Mouse (Mus musculus): ENCODE data around the gene Ccdc9.
A peak's percentile ranks its signal among the peaks of the same experiment; 100 is the strongest.

The Ccdc9 gene

DNA sequence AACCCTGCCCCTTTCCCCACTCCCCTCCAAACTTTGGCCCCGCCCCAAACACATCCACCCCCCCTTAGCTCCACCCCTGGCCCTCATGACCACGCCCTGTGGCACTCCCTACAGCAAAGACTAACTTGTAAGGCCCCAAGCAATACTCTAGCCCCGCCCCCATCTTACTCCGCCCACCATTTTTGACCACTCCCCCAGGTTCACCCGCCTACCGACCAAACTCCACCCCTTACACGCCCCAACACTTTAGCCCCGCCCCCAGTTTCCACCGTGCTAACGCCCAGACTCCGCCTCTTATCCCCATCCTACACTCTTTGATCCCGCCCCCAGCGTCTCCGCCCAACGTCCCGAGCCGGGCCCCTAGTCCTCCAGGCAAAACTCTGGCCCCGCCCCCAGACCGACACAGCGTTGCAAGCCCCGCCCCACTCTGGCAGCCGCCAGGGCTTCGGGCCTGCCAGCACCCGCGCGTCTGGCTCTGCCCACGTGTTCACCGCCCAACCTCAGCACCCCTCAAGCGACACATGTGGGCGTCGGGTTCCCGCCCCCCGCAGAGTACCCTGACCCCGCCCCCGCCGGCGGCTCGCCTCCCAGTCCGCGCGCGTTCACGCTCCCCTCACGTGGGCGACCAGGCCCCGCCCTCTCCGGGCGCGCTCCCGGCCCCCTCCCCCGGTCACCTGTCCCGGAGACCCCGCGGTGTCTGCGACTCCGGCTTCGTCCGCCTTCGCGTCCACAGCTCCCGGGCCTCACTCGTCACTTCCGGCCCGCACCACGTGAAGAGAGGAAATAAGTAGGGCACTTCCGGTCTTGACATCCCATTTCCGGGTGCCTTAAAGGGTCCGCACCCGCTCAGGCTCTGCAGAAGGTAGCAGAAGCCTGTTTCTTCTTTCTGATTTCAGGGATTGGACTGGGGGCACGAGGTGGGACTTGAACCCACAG, at the start of gene Ccdc9:
Gene Ccdc9 (minus strand): TSS at position 770 of the 936 bp plus-strand sequence.
- peak; percentile 100 for DNase-seq (ENCODE audit: low spot score)

- DNase-seq (ENCODE audit: low spot score) = no peak
Measured at GRCm38 (mm10) chr7:16329146-16329545, 42.6 kb upstream of the Ccdc9 start.

- no peak for DNase-seq (ENCODE audit: low spot score)
Measured at GRCm38 (mm10) chr7:16326607-16326971, 40.0 kb upstream of the Ccdc9 start.

GRCm38 (mm10) chr7:16325920-16326606, 39.5 kb upstream of the Ccdc9 start:
- peak; percentile 88 for DNase-seq (ENCODE audit: low spot score)

- no peak for DNase-seq (ENCODE audit: low spot score)
Measured at GRCm38 (mm10) chr7:16324661-16325060, 38.1 kb upstream of the Ccdc9 start.

GRCm38 (mm10) chr7:16320479-16320878, 33.9 kb upstream of the Ccdc9 start:
- no peak for DNase-seq (ENCODE audit: low spot score)

DNA sequence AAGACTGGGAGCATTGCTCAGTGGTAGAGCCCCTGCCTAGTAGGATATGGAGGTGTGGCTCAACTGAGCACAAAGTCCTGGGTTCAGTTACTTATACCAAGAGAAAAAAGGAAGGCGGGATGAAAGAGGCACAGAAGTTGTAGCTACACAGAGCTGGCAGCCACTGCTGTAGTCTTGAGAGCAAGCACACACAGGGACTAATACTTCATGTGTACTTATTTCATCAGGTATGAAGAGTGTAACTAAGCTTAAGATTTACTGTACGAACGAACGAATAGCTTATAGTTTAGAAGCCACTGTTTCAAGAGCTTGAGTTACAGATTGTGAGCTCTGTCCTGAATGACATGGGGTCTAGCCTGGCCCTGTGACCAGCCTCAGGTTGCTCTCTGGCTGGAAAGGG, 32.6 kb upstream of the Ccdc9 start:
- no peak for DNase-seq (ENCODE audit: low spot score)

DNA sequence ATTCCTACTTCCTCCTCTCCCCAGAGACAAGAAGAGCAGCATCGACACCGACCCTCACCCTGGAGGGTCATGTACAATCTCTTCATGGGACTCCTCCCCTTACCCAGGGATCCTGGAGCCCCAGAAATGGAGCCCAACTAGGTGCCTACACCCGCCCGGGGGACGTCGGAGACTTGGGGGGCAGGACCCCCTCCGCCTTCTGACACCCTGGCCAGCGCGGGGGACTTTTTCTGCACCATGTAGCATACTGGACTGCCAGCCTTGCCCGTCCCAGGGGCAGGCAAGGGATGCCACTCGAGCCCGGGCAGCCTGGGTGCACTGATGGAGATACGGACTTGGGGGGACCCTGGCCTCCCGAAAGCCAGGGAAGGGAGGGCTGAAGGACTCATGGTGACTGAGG, 30.5 kb upstream of the Ccdc9 start:
- no peak for DNase-seq (ENCODE audit: low spot score)

GRCm38 (mm10) chr7:16315222-16315759, 28.7 kb upstream of the Ccdc9 start:
- peak; percentile 71 for DNase-seq (ENCODE audit: low spot score)

GRCm38 (mm10) chr7:16314221-16314775, 27.7 kb upstream of the Ccdc9 start:
- DNase-seq (ENCODE audit: low spot score) = no peak

DNA sequence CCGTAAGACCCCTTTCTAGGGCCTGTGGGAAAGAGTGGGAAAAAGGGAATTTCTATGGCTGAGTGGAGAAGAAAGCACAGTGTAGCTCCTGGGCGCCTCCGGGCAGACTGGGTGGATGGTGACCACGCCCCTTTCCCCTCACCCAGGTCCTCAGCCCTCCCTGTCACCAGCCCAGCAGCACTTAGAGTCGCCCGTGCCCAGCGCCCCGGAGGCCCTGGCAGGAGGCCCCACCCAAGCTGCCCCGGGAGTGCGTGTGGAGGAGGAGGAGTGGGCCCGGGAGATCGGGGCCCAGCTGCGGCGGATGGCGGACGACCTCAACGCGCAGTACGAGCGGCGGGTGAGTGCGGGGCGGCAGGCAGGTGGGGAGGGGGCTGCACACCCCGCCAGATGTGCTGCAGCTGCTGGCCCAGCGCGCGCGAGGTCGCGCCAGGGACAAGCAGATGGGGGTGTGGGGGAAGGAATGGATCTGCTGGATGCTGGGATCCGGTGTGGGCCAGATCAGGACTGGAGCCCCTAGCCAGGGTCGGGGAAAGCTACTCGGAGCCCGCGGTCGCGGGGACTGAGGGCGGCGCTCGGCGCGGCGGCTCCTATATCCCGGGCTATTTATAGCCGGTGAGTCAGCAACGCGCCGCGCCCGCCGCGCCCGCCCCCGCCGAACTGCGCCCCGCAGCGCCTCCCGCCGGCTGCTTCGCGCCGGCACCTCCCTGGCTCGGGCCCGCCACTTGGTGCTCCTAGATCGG, 27.1 kb upstream of the Ccdc9 start:
- peak; percentile 85 for DNase-seq (ENCODE audit: low spot score)

DNA sequence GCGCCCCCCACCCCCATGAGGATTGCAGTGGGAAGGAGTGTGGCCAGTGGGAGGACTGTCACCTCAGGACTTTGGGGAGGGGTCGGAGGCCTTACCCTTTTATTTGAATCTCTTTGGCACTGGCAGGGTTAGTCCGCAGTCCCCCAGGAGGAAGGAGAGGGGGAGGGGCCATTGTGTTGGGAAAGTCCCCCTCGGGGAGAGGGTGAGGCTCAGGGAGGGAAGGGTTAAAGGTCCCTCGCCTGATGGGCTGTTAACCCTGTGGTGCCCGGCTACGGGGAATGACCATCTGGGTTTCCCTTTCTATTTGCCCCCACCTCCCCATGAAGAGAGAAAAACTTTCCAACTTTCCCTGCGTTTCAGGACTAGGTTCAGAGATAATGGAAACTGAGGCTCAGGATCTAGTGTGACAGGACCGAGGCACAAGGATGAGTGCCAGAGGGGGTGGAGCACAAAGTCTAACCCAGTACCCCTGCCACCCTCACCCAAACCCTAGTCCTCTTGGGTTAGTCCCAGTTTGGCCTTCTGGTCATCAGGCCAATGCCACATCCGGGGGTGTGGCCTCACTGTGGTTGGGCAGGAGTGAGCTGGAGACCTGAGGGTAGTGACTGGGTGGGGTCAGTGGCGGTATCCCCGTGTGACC, 26.2 kb upstream of the Ccdc9 start:
- DNase-seq (ENCODE audit: low spot score) = peak; percentile 90

- DNase-seq (ENCODE audit: low spot score) = peak; percentile 51
Measured at GRCm38 (mm10) chr7:16312011-16312671, 25.5 kb upstream of the Ccdc9 start.

DNA sequence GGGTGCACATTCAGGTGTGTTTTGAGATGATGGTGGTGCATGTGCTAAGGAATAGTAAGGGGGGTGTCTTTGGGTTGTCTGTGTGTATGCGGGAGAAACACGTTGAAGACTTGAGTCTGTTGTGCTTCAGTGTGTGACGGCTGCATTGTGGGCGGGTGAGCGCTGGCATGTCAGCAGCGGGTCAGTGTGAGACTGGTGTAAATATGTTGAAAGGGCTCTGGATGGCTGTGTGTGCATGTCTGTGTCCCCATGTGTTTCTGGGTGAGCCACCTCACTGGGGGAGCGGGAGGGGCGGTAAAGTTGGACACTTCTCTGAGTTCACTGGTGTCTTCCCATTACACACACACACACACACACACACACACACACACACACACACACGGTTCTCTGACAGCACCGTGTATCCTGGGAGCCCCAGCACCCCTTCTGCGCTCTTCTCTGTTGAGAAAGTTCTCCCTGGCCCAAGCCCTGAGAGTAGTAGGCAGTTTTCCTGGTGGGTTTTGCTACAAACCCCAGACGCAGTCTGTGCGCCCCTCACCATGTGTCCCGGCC, 24.9 kb upstream of the Ccdc9 start:
- DNase-seq (ENCODE audit: low spot score) = no peak

DNA sequence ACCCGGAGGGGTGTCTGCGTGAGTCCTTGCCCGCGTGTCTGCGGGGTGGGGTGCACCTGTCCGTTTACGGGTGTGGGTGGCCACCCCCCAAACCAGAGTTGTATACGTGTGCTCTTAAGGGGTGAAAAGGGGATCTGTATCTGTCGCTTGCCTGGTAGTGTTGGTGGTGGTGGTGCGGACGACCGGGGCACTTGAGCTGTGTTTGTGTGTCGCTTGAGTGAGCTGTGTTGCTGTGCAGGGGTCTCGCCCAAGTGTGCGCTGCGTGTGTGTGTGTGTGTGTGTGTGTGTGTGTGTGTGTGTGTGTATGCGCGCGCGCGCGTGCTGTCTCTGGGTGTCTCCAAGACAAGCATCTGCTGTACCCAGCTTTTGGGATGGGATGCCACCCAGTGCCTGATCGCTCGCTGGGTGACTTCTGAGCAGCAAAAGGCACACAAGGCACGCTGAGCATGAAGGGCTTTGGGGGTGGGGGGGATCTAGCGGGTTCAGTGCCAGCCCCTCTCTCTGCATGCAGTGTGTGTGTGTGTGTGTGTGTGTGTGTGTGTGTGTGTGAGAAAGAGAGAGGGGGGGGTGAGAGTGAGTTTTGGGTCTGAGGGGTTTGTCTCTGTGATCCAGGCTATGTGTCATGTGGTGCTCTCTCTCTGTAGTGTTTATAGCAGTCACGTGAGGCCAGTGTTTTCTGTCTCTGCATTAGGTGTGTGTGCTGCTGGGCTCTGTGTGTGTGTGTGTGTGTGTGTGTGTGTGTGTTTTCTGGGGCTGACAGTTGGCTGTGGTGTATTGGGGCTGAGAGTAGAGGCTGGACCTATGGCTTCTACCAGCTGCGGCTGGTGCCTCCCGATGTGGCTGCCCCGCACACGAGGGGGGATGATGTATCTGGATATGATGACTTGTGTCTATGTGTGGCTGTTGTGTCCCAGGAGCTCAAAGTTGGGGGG, 24.2 kb upstream of the Ccdc9 start:
- DNase-seq (ENCODE audit: low spot score) = no peak

- peak; percentile 86 for DNase-seq (ENCODE audit: low spot score)
Measured at GRCm38 (mm10) chr7:16310020-16310520, 23.5 kb upstream of the Ccdc9 start.

- peak; percentile 92 for DNase-seq (ENCODE audit: low spot score)
Measured at GRCm38 (mm10) chr7:16309318-16310019, 22.9 kb upstream of the Ccdc9 start.

DNA sequence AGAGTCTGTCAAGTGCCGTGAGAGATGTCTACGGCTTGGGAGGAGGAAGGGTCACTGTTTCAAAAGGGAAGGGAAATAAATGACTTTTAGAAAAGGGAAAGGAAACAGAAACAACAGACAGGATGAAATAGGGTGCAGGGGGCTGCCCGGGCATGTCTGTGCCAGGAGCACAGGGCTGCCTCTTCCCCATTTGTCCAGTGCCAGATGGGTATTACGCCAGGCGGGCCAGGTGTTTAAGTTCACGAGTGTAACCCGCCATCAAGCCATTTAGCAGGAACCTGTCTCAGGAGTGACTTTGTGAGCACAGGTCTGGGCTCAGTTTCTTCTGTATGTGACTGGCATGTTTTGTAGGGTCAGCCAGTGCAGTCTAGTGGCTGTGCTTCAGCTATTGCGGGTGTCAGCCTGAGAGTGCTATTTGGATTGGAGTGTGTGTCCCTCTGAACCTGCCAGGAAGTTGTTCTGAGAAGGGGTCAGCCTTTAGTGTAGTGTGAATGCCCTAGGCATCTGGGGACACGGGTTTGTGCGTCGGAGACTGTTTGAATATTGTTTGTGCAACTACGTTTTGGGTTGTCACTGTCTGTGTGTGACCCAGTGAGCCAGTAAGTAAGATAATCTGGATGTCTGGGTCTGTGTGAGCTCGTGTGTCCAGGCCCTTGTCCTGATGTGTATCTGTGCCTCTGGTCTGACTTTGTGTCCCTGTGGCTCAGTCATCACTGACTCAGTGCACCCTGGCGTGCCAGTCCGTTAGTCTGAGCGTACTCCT, 22.1 kb upstream of the Ccdc9 start:
- no peak for DNase-seq (ENCODE audit: low spot score)
